Mouse (Mus musculus) adrenal gland, adult 8-10 months (tissue): ENCODE data around the gene Supt4a. TPM values are rescaled to one million over a fixed set of nuclear protein-coding genes. Genes with fewer than 3 reads are reported as not detected.

Experiments used
- DNase-seq: peaks from one replicate; pipeline ENCODE4 v3.0.0; 2022
- total RNA-seq, 4 experiments: library from RNA; stranded (reverse); gene quantifications; 2 replicates each; pipeline ENCODE4 v1.2.4; 2022

Gene Supt4a
- 10 to 100 TPM; 73.7 to 85.1 (median 84.2) TPM for total RNA-seq

DNA sequence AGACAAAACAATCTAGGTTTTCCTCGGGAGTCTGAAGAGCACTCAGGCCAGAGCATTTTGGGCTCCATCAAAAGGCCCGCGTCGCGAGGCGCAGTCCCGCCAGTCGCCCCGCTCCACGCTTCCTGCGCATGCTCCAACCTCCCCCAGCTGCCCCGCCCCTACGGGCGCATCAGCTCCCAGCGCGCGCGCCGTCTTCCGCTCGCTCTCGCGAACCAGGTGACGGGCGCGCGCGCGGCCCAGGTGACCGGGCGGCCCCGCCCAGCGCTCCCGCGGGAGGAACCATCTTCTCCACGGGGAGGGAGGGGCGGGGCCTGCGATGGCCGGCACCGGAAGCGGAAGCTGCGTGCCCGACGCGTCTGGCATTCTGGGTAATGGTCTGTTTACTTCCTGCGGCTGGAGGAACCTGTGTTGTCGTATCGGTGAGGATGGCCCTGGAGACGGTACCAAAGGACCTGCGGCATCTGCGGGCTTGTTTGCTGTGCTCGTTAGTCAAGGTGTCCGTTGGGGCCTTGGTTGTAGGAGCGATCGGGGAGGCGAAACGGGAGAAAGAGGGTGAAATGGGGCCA, at the start of gene Supt4a:
Supt4a (plus strand) TSS at position 378 of the 566 bp plus-strand sequence.
- DNase-seq = peak; percentile 92

DNA sequence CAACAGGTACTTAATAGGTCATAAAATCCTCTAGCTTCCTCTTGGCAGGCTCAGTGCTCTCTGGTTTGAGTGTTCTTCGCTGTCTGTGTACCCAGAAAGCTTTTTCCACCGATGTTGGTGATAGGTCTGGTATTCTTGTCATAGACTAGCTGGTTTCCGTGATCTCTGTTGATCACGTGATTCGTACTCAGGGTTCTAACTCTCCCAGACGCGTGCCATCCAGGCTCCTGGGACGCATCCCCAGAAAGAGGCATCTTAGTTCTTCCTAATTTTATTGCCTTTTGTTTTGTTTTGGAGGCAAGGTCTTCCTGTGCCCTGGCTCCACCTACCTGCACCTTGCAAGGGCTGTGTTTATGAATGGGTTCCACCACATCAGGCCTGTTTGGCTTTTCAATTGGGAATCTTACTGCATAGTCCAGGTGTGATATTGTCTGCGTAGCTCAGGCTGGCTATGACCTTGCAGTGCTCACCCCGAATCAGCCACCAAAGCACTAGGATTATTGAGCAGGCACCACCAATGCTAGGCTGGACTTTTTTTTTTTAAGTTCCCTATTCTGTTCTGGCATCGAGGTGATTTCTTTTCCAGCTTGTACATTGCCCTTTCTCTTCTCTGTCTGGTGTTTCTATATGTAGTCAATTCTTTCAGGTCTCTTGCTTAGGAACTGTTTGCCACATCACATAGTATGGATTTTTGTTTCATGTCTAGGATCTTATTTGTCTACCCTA, 48.7 kb upstream of the Supt4a start:
- DNase-seq = no peak

DNA sequence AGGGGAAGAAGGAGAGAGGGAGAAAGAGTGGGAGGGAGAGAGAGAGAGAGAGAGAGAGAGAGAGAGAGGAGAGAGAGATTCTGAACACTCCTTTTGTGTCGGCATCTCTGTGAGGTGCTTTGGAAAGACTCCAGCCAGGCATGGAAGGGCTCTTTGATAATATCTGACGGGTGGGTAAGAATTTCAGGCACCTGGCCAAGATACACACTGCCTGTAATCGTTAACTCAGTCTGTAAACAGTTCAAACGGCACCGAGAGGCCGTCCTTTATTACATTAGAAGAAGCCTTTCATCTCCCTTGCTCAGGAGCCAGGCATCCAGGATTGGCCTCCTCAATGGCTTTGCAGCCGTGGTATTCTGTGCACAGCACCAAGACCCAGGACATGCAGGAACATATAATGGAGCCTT, 47.9 kb upstream of the Supt4a start:
- peak; percentile 49 for DNase-seq

GRCm38 (mm10) chr11:87690054-87690740, 47.2 kb upstream of the Supt4a start:
- no peak for DNase-seq

DNA sequence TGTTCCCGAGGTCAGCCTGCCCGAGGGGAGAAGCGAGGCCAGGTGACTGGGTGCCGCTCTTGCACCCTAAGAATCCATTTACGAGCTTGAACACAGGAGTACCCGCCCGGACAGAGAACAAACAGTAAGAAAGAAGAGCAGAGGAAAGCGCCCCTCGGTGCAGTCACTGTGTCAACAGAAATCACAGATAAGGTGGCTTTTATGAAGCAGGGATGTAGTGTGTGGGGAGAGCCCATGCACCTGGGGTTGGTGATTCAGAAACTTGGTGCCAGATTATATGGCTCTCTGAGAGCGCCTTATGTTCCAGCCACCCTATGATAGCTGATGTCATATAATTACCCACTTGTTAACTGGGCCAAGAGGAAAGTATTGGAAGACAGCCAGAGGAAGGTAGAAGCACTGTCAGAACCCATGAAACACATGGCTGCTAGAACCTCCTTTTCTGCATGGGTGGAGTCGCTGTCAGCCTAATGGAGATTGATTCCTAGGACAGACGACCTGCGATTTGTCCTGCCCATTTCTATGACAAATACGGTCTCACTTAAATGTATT, 40.1 kb upstream of the Supt4a start:
- DNase-seq = no peak

GRCm38 (mm10) chr11:87698126-87698525, 39.2 kb upstream of the Supt4a start:
- no peak for DNase-seq

- no peak for DNase-seq
These were observed 36.2 kb upstream of the Supt4a start for GRCm38 (mm10) chr11:87701108-87701507.

DNA sequence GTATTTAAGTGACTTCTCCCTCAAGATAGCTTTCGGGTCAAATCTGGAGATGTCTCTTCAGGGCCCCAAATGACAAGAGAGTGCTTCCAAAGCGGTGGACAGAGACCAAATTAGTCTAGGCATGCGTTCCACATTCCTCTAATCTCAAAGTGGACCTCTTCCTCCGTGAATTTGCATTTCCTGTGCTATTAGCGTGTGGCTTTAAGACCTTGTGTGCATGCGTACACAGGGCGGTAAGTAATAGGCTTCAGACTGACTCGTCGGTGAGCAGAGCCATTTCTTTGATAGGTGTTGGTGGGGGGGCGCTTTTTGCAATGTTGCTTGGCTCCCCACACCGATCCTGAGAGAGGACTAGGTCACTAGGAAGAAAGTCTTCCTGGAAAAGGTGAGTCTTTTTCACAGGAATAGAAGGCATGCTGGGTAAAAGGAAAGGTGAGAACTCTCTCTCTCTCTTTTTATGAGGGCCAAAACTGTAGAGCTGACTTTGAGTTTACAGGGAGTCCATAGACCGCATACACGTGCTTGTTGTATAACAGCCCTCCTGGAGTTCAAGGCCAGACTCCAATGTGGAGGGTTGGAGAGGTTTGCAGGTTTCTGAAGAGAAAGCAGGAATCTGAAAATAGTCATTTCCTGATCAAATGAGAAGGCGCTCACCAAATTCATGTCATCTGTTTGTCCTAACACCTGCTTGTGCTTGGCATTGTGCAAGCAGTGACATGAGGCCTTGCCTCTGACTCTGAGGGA, 35.3 kb upstream of the Supt4a start:
- DNase-seq = no peak

DNA sequence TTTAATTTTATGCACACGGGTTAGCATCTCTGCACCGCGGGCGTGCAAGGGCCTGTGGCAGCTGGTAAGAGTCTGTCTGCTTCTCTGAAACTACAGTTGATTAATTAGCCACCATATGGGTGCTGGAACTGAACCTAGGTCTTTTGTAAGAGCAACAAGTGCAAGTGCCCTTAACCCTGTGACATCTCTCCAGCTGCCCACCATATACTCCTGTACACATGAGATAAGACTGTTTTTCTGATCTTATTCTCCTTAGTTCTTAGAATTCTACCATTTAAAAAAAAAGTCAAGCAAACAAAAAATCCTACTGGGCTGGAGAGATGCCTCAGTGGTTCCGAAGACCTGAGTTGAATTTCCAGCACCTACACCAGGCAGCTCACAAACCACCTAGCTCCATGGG, 33.7 kb upstream of the Supt4a start:
- no peak for DNase-seq

- DNase-seq = no peak
These were observed 33.1 kb upstream of the Supt4a start for GRCm38 (mm10) chr11:87704289-87704688.

DNA sequence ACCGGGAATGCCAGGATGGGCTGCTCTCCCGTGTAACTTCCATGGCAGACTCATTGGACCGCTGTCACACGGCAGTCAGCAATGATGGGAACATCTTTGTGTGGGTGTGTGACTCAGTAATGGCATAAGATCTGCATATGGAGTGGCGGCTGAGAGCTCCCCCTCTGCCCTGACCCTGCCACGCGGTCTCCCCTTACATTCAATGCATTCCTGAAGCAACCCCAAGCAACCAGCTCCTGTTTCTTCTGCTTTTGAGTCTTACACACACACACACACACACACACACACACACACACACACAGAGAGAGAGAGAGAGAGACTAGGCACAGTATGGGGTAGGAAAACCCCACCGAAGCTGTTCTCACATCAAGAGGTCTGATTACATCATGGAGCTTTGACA, 29.8 kb upstream of the Supt4a start:
- DNase-seq = no peak

- DNase-seq = no peak
These were observed 28.4 kb upstream of the Supt4a start for GRCm38 (mm10) chr11:87708979-87709378.

DNA sequence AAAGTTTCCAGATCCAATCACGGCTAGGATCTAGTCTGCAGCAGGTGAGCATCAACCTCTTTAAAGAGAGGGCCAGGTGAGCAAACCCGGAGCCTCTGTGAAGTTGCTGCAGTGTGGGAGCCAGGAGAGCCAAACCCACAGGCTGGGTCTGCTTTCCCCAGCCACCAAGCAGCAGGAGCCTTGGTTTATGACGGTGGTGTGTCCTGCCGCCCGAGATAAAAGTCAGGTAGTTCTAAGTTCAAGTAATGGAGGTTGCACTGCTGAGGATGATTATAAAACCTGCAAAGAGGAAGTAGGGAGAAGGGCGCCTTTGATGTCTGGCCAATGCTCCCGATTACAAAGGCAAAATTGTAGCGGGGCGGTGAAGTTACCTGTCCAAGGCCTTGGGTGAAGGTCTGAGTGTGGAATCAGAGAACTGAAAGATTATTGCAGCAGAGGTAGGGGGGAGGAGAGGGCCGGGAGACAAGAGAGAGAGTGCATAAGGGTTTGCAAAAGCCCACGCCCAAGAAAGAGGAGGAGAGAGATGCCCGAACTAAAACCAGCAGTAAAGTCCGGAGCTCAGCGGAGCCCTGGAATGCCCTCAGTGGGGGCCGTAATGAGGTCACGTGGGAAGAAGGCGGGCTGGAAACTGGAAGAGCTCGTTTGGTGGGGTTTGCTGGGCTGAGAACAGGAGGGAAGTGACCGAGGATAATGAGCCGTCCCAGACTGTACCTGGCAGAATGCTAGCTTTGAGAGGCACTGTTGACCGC, 27.7 kb upstream of the Supt4a start:
- DNase-seq = no peak

GRCm38 (mm10) chr11:87710262-87710615, 27.1 kb upstream of the Supt4a start:
- no peak for DNase-seq

DNA sequence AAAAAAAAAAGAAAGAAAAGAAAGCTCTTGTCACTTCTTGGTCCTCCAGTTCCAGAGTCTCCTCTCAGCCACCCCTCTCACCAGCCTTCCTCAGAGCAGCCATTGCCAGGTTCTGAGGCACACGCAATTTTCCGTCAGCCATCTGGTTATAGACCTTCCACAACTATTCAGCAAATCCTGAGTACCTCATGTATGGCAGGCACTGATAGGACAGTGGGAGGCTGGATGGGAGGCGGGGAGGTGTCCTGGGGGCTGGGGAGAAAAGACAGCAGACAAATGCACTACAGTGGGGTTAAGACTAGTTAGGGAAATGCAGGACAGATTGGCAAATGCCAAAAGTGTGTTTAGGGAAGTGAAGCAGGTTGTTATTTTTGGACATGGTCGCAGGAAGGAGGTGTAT, 25.2 kb upstream of the Supt4a start:
- no peak for DNase-seq

DNA sequence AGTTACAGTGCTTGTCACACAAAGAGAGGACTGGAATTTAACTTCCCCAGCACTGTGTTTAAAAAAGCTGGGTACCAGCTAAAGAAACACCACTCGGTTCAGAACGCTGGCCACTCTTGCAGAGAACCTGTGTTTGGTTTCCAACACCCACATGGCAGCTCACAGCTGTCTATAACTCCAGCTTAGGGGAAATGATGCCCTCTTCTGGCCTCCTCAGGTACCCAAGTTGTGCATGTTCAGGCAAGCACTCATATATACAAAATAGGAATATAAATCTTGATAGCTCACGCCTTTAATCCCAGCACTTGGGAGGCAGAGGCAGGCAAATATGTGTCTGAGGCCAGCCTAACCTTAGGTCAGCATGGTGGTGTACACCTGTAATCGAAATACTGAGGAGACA, 21.4 kb upstream of the Supt4a start:
- no peak for DNase-seq

DNA sequence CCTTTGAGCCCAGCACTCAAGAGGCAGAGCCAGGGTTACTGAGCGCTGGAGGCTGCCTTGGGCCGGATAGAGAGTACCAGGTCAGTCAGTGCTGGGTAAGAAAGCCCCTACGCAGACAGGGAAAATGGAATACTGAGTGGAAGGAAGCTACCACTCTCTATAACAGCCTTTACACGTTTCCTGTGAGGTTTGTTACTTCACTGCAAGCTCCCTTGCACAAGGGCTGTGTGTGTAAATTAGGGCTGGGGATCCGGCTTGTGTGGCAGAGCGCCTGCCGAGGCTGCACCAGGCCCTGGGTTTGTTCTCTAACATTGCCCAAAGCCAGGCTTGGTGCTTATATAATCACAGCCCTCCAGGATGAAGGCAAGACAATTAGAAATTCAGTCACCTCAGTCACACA, 17.8 kb upstream of the Supt4a start:
- no peak for DNase-seq

DNA sequence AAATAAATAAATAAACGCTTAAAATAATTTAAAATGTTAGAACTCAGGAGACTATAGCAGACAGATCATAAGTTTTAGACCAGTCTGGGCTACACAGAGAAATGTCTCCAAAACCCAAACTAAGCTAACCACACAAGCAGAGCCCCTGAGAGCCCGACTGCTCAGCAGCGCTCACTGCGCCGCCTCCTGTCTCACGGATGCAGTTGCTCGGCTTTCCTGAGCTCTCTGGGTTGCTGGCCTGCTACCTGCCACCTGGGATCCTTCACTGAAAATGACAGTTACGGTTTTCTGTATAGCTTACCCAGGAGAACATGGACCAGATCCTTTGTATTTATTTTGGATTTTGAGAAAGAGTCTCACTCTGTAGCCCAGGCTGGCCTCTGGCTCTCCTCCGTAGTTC, 17.0 kb upstream of the Supt4a start:
- DNase-seq = no peak

DNA sequence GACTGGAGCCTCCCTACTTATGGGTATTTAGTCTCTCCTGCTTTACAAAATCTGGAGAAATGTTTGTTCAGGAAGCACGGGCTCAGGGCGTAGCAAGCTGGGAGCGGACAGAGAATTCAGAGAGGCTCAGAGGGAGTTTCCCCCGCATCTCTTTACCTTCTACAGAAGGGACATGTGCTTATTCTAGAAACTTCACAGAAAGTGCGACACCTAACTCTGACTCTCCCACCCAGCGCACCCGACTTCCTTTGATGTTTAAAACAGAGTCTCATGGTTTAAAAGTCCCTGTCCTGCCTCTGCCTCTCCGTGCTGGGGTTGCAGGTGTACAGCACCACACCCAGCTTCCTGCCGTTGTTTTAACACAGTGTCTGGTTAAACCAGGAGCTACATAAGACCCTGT, 16.5 kb upstream of the Supt4a start:
- DNase-seq = no peak

DNA sequence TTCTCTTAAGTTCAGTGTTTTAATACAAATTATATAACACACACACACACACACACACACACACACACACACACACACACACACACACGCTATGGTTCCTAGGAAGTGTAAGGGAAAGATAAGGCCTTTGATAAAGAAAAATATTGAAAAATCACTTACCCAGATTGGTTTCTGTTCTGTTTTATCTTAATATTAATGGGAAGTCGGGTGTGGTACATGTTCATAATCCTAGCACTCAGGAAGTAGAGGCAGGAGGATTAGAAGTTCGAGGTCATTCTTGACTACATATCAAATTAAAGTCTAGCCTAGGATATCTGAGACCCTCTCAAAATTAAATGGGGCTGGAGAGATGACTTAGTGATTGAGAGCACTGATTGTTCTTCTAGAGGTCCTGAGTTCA, 15.2 kb upstream of the Supt4a start:
- DNase-seq = no peak

DNA sequence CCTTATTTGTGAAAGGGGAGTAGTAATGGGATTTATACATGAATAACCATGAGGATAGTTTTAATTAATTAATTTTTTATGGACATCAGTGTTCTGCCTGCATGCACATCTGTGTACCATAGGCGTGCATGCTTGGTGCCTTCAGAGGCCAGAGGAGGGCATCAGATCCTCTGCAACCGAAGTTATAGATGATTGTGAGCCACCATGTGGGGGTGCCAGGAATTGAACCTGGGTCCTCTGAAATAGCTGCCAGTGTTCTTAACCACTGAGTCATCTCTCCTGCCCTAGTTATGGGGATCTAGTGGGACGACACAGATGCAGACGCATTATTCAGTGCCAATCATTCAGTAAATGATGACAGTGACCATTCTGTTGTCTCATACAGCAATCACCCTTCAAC, 14.5 kb upstream of the Supt4a start:
- no peak for DNase-seq

DNA sequence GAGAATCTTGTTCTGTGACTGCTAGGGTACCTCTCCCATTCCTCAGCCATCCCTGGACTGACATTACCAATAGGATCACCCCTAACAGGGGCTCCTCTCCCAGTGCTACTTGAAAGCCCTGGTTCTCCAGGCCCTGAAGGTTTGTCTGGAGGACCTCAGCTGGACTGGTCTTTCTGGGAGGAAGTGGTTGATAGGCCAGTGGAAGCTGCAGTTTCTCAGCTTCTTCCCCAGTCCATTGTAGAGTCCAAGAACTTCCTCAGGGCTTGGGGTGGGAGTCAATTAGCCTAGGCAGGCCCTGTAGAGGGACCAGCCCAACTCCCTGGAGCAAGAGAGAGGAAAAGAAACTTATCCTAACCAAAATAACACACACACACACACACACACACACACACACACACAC, 11.8 kb upstream of the Supt4a start:
- no peak for DNase-seq
